Mouse (Mus musculus): Measurements from ENCODE around the gene Hspb1. TPM values are rescaled to one million over a fixed set of nuclear protein-coding genes. Genes with fewer than 3 reads are reported as not detected.

The Hspb1 gene
- 1 to 10 TPM; 6.9 to 9.4 TPM for total RNA-seq (2021)
- long read RNA-seq, experiment 1, partial matches to known transcripts: 0 of 4 reads
- long read RNA-seq, experiment 1, other reads (novel, unspliced or antisense): 0 of 4 reads
- long read RNA-seq, experiment 2, partial matches to known transcripts: 0 of 2 reads
- long read RNA-seq, experiment 2, other reads (novel, unspliced or antisense): 0 of 2 reads

- DNase-seq (ENCODE audit: low spot score in 2 of 2): no peak
- intact Hi-C loops (cut with DNase I): no loop called here
Observed at GRCm38 (mm10) chr5:135887675-135888102, at the start of gene Hspb1. Hspb1 (plus strand) TSS chr5:135887919.

GRCm38 (mm10) chr5:135841651-135842050, 46.1 kb upstream of the Hspb1 start:
- intact Hi-C loops (cut with DNase I): no loop called here
- DNase-seq (ENCODE audit: low spot score in 2 of 2): no peak

GRCm38 (mm10) chr5:135843418-135843817, 44.3 kb upstream of the Hspb1 start:
- DNase-seq (ENCODE audit: low spot score in 2 of 2): no peak
- intact Hi-C loops (cut with DNase I): no loop called here

GRCm38 (mm10) chr5:135845676-135846320, 41.9 kb upstream of the Hspb1 start:
- no peak for DNase-seq (ENCODE audit: low spot score in 2 of 2)
- intact Hi-C loops (cut with DNase I): no loop called here

GRCm38 (mm10) chr5:135847460-135847859, 40.3 kb upstream of the Hspb1 start:
- peak in 1 of 2 experiments; percentile 56 for DNase-seq (ENCODE audit: low spot score in 2 of 2)
- intact Hi-C loops (cut with DNase I): no loop called here

- DNase-seq (ENCODE audit: low spot score in 2 of 2): peak; percentile 42 to 45
- intact Hi-C loops (cut with DNase I): no loop called here
Observed at GRCm38 (mm10) chr5:135847881-135848280, 39.8 kb upstream of the Hspb1 start.

GRCm38 (mm10) chr5:135851024-135851423, 36.7 kb upstream of the Hspb1 start:
- intact Hi-C loops (cut with DNase I): no loop called here
- DNase-seq (ENCODE audit: low spot score in 2 of 2): no peak

- intact Hi-C loops (cut with DNase I): no loop called here
- no peak for DNase-seq (ENCODE audit: low spot score in 2 of 2)
Observed at GRCm38 (mm10) chr5:135851481-135851880, 36.2 kb upstream of the Hspb1 start.

GRCm38 (mm10) chr5:135852421-135852820, 35.3 kb upstream of the Hspb1 start:
- intact Hi-C loops (cut with DNase I): no loop called here
- no peak for DNase-seq (ENCODE audit: low spot score in 2 of 2)

- no peak for DNase-seq (ENCODE audit: low spot score in 2 of 2)
- intact Hi-C loops (cut with DNase I): loop anchor here (2.0 kb wide), 1 partner anchor 59 kb away; no protein-coding TSS in a partner anchor
Observed at GRCm38 (mm10) chr5:135853731-135854130, 34.0 kb upstream of the Hspb1 start.

GRCm38 (mm10) chr5:135855156-135855555, 32.6 kb upstream of the Hspb1 start:
- intact Hi-C loops (cut with DNase I): loop anchor here (2.0 kb wide), 1 partner anchor 60 kb away; no protein-coding TSS in a partner anchor
- peak; percentile 85 for DNase-seq (ENCODE audit: low spot score in 2 of 2)

GRCm38 (mm10) chr5:135866662-135867061, 21.1 kb upstream of the Hspb1 start:
- no peak for DNase-seq (ENCODE audit: low spot score in 2 of 2)
- intact Hi-C loops (cut with DNase I): no loop called here

GRCm38 (mm10) chr5:135867637-135868593, 19.8 kb upstream of the Hspb1 start:
- intact Hi-C loops (cut with DNase I): no loop called here
- no peak for DNase-seq (ENCODE audit: low spot score in 2 of 2)

GRCm38 (mm10) chr5:135868653-135869052, 19.1 kb upstream of the Hspb1 start:
- intact Hi-C loops (cut with DNase I): no loop called here
- no peak for DNase-seq (ENCODE audit: low spot score in 2 of 2)

- no peak for DNase-seq (ENCODE audit: low spot score in 2 of 2)
- intact Hi-C loops (cut with DNase I): no loop called here
Observed at GRCm38 (mm10) chr5:135869661-135870423, 17.9 kb upstream of the Hspb1 start.

- no peak for DNase-seq (ENCODE audit: low spot score in 2 of 2)
- intact Hi-C loops (cut with DNase I): no loop called here
Observed at GRCm38 (mm10) chr5:135870505-135870904, 17.2 kb upstream of the Hspb1 start.

GRCm38 (mm10) chr5:135872996-135873395, 14.7 kb upstream of the Hspb1 start:
- no peak for DNase-seq (ENCODE audit: low spot score in 2 of 2)
- intact Hi-C loops (cut with DNase I): no loop called here

GRCm38 (mm10) chr5:135873753-135874152, 14.0 kb upstream of the Hspb1 start:
- intact Hi-C loops (cut with DNase I): no loop called here
- no peak for DNase-seq (ENCODE audit: low spot score in 2 of 2)

- intact Hi-C loops (cut with DNase I): loop anchor here (5.0 kb wide), 1 partner anchor 185 kb away; no protein-coding TSS in a partner anchor
Observed at GRCm38 (mm10) chr5:135877180-135877579, 10.5 kb upstream of the Hspb1 start.

More at GRCm38 (mm10) chr5:135877180-135877579, 10.5 kb upstream of the Hspb1 start:
- peak; percentile 68 to 77 for DNase-seq (ENCODE audit: low spot score in 2 of 2)
